Mouse (Mus musculus) brain, embryonic 14.5 days (tissue): ENCODE data around the gene Rnf223.

ENCODE experiments used
- CTCF ChIP-seq: fragments of 200-500 bp; IDR thresholded peaks from 2 replicates; pipeline ENCODE4 v1.5.1; 2012; ENCODE audit warnings: inconsistent platforms, mild to moderate bottlenecking, moderate library complexity, borderline replicate concordance; ENCODE audit not compliant: insufficient read depth, insufficient read length; ENCODE audit errors: extremely low read depth
- POLR2A ChIP-seq: fragments of 200-500 bp; IDR thresholded peaks from 2 replicates; pipeline ENCODE4 v1.6.1; 2012; ENCODE audit warnings: mild to moderate bottlenecking, inconsistent platforms, borderline replicate concordance; ENCODE audit not compliant: poor library complexity, insufficient read depth, insufficient read length, severe bottlenecking; ENCODE audit errors: extremely low read depth

DNA sequence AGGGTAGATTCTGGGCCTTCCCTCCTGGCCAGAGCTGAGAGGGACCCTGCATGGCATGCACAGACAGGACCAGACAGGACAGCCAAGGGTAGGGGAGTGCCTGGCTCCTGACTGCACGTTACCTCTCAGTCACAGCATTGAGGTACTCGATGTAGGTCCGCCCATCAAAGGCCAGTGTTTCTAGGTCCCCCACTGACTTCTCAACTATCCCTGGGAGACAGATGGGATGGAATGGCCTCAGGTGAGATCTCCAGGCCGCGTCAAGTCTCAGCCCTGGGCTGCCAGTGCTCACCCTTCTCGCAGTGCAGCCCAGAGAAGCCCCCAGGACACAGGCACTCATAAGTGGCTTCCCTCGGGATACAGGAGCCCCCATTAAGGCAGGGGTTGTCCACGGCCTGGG lies 38.3 kb downstream of the Rnf223 start:
- no peak for TF ChIP-seq CTCF
- no peak for TF ChIP-seq POLR2A
